Mouse (Mus musculus): ENCODE results near the gene Ift43. TPM values are rescaled to one million over a fixed set of nuclear protein-coding genes. Genes with fewer than 3 reads are reported as not detected.

Ift43 gene
- polyA plus RNA-seq, 1 experiment from 2014 or later: 81.3 TPM

DNA sequence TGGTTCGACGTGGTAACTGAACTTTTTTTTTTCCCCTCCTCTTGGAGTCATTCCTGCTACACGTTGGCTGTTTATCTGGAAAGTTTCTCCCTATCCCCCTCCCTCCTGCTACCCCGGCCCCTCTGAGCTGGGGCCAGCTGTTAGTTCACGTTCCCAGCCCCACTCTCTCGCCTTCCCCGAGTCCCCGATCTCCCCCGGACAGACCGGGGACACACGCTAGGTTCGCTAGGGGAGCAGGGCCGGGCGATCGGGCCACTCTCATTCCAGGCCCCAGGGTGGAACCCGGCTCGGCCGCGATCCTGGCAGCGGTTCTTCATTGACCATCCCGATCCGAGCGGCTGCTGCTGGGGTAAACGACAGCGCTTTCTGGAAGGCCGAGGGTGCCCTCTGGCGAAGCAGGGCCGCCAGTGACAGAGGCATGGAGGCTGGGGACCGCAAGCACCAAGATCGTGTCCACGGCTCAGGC, 3.1 kb upstream of the Ift43 start:
- Histone ChIP-seq H3K27ac (peak overlapping the region; percentile 99), H3K36me3 (peaks cover 12% of the 10 kb centered on the region), H3K4me1 (peaks cover 54% of the 10 kb centered on the region), H3K4me3 (peak overlapping the region; percentile 58), H3K27me3 (no peaks in the 10 kb centered on the region), H3K9me3 (no peaks in the 10 kb centered on the region), H3K4me2 (replicated peaks) (peak overlapping the region; percentile 97), H3K9ac (peak overlapping the region; percentile 80)
- ATAC-seq (ENCODE audit: low FRiP score, low read depth): peak; percentile 79
- WGBS: under 1% methylated on average over 31 of the region's 31 CpGs

DNA sequence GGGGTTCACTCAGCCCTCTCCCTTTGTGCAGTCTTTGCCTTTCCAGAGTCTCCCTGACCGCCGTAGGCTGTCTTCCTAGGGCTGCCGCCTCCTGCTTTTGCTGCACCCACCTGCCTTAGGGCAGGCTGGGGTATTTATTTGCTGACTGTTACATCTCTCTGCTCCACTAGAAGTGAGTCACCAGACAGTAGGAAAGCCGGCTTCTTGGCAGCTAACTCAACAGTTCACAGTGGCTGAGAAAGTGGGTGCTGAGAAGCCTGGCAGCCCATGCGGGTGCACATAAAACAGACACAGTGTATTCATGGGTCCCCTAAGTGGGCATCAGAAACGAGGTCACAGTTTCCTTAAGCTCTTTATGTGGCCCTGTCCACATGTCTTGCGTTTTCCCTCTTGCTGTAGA, 3.5 kb downstream of the Ift43 start:
- no peak overlapping the region for H3K4me3 ChIP-seq
- H3K9ac ChIP-seq: no peak overlapping the region
- H3K36me3 ChIP-seq: peaks cover 26% of the 10 kb centered on the region
- H3K4me1 ChIP-seq: peaks cover 9% of the 10 kb centered on the region
- H3K27ac ChIP-seq: no peak overlapping the region
- H3K9me3 ChIP-seq: no peaks in the 10 kb centered on the region
- H3K27me3 ChIP-seq: no peaks in the 10 kb centered on the region
- H3K4me2 ChIP-seq (replicated peaks): no peak overlapping the region
- ATAC-seq (ENCODE audit: low FRiP score, low read depth): no peak
- 82% methylated on average over 7 of the region's 7 CpGs for WGBS

DNA sequence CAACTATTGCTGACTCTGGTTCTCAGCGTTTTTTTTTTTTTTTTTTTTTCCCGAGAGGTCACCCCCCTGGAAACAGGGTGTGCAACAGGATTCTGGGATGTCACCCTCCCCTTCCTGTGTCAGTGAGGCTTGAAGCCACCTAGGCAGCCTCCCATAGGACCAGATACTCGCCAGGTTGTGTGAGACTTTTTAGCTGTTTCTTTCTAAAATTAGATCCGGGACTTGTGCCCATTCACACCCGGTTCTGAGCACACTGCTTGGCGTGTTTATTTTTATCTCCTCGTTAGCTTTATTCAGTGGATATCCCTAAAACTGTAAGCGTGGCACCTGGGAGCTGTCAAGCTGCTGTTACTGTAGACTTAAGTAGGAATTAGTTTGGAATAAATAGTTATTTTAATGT, 4.2 kb downstream of the Ift43 start:
- Histone ChIP-seq H3K9me3 (no peaks in the 10 kb centered on the region), H3K27me3 (no peaks in the 10 kb centered on the region), H3K4me1 (peaks cover 14% of the 10 kb centered on the region), H3K36me3 (peaks cover 26% of the 10 kb centered on the region), H3K9ac (no peak overlapping the region), H3K4me3 (no peak overlapping the region), H3K27ac (no peak overlapping the region), H3K4me2 (replicated peaks) (no peak overlapping the region)
- WGBS: 61% methylated on average over 8 of the region's 8 CpGs
- ATAC-seq (ENCODE audit: low FRiP score, low read depth): no peak

DNA sequence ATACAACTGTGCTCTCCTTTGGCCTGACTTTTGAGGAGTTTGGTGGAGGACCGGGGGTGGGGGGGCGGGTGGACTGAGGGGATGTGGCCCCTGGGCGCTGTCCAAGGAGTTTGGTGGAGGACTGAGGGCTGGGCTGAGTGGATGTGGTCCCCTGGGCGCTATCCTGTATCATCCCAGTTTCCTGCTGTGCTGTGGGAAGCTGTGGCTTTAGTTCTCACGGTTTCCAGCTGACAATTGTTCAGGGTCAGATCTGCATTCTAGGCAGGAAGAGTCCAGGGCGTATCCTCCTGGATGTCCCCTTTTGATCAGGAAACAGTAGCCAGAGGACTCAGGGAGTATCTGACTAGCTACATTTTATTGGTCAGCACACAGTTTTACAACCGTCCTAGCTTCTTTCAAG, 5.7 kb downstream of the Ift43 start:
- WGBS: 74% methylated on average over 7 of the region's 7 CpGs
- no peak for ATAC-seq (ENCODE audit: low FRiP score, low read depth)
- no peaks in the 10 kb centered on the region for H3K27me3 ChIP-seq

DNA sequence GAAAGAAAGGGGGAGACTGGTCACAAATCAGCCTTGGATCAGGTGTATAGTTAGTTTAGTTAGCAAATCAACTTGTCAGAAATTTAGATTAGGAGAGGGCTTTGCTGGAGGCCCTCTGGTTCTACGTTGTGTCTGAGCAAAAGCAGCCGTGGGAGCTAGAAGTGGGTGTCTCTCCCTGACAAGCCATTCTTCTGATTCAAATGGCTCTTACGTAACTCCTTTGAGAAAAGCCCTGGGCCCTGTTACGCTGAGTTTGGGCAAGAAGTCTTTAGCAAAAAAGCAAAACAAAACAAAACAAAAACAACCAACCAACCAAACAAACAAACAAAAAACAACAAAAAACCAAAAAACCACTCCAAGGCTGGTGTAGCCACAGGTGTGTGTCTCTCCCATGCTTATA, 8.4 kb downstream of the Ift43 start:
- ATAC-seq (ENCODE audit: low FRiP score, low read depth): no peak
- H3K4me2 ChIP-seq (replicated peaks): no peak overlapping the region

More for the DNA sequence above, 5.7 kb downstream of the Ift43 start:
- peaks cover 19% of the 10 kb centered on the region for H3K4me1 ChIP-seq
- H3K9me3 ChIP-seq: no peaks in the 10 kb centered on the region
- H3K4me2 ChIP-seq (replicated peaks): no peak overlapping the region
- H3K27ac ChIP-seq: no peak overlapping the region
- no peak overlapping the region for H3K9ac ChIP-seq
- peaks cover 32% of the 10 kb centered on the region for H3K36me3 ChIP-seq
- no peak overlapping the region for H3K4me3 ChIP-seq

DNA sequence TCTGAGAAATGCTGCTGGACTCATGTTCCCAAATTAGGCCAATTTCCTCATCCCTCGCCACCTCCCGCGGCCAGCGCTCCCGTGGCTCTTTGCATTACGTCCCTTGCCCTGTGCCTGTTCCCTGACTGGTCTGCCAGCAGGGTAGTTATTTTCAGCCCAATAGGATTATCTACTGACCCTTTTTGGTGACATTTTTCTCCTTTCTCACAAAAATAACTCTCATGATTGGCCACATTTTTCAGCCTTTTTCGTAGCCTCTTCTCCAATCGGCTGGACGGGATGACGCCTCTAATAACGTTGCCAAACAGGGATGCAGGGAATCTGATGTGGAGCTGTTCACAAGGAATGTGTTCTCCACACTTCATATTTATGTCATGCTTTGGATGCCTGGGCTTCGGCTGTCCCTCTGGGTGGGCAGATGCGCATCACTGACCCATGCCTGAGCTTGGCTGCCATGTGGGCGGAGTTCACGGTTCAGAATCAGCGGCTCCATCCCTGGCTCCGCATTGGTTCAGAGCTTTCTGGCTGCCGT, 9.3 kb downstream of the Ift43 start:
- H3K27me3 ChIP-seq: no peaks in the 10 kb centered on the region
- H3K4me3 ChIP-seq: no peak overlapping the region
- peaks cover 13% of the 10 kb centered on the region for H3K4me1 ChIP-seq
- 45% methylated on average over 18 of the region's 18 CpGs for WGBS
- peaks cover 21% of the 10 kb centered on the region for H3K36me3 ChIP-seq
- no peaks in the 10 kb centered on the region for H3K9me3 ChIP-seq
- H3K4me2 ChIP-seq (replicated peaks): peak overlapping the region; percentile 21; the same call in 1 of the 2 replicates
- no peak overlapping the region for H3K27ac ChIP-seq
- H3K9ac ChIP-seq: no peak overlapping the region
- peak; percentile 52 for ATAC-seq (ENCODE audit: low FRiP score, low read depth)

More for the DNA sequence above, 8.4 kb downstream of the Ift43 start:
- H3K9ac ChIP-seq: no peak overlapping the region
- H3K9me3 ChIP-seq: no peaks in the 10 kb centered on the region
- WGBS: 73% methylated on average over 4 of the region's 4 CpGs
- peaks cover 13% of the 10 kb centered on the region for H3K4me1 ChIP-seq
- peaks cover 23% of the 10 kb centered on the region for H3K36me3 ChIP-seq
- no peak overlapping the region for H3K4me3 ChIP-seq
- no peak overlapping the region for H3K27ac ChIP-seq
- H3K27me3 ChIP-seq: no peaks in the 10 kb centered on the region

DNA sequence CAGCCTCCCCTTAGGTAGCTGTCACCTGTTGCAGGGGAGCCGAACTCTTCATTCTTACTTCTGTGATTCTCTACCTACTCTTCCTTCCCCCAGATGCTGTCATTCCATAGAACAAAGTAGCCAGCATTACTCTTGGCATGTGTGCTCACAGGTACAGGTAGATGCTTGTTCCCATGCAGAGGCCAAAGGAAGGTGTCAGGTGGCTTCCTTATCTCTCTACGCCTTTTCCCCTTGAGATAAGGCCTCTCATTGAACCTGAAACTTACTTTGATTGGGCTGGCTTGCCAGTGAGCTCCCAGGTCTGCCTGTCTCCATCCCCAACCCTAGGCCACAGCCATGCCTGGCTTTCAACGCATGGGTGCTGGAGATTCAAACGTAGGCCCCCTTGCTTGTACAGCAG, 11.7 kb downstream of the Ift43 start:
- Histone ChIP-seq H3K9me3 (no peaks in the 10 kb centered on the region), H3K9ac (no peak overlapping the region), H3K4me2 (replicated peaks) (no peak overlapping the region), H3K4me3 (no peak overlapping the region), H3K4me1 (peaks cover 13% of the 10 kb centered on the region), H3K27ac (no peak overlapping the region), H3K27me3 (no peaks in the 10 kb centered on the region), H3K36me3 (peaks cover 17% of the 10 kb centered on the region)
- WGBS: 94% methylated on average over 4 of the region's 4 CpGs
- ATAC-seq (ENCODE audit: low FRiP score, low read depth): no peak

DNA sequence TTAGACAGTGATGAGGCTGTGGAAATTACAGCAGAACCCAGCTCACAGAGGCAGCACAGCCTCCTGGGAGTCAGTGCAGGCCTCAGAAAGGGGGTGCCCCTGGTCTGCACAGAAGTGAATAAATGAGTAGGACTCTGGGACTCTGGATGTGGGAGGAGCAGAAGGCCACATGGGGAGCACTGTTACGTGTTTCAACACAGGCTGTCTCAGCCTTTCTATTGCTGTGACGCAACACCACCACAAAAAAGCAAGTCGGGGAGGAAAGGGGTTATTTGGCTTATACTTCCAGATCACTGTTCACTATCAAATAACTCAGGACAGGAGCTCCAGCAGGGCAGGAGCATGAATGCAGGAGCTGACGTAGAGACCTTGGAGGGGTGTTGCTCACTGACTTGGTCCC, 13.5 kb downstream of the Ift43 start:
- Histone ChIP-seq H3K4me3 (no peak overlapping the region), H3K9me3 (no peaks in the 10 kb centered on the region), H3K27me3 (no peaks in the 10 kb centered on the region), H3K27ac (no peak overlapping the region), H3K4me1 (peaks cover 18% of the 10 kb centered on the region), H3K4me2 (replicated peaks) (no peak overlapping the region), H3K36me3 (peaks cover 13% of the 10 kb centered on the region), H3K9ac (no peak overlapping the region)
- WGBS: 91% methylated on average over 4 of the region's 4 CpGs
- ATAC-seq (ENCODE audit: low FRiP score, low read depth): no peak

DNA sequence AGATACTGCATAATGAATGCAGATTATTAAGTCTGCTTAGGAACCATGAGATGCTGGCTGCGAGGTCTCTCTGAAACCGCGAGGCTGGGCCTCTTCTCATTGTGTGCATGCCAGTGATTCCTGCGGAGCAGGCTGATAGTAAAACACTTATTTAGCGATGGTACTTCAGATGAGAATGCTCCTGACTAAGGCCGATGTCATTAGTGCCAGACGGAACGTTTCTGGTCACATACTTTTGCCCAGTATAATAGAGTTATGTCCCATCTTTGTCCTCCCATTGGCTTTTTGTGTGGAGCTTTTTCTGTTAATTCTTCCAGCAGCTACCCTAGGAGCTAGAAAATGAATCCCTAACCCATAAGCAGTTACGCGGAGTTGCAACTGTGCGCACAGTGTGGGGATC, 15.4 kb downstream of the Ift43 start:
- H3K27ac ChIP-seq: no peak overlapping the region
- H3K4me1 ChIP-seq: peaks cover 25% of the 10 kb centered on the region
- H3K36me3 ChIP-seq: peaks cover 6% of the 10 kb centered on the region; the same call in 1 of the 2 replicates
- no peaks in the 10 kb centered on the region for H3K27me3 ChIP-seq
- WGBS: 77% methylated on average over 11 of the region's 11 CpGs
- H3K9me3 ChIP-seq: no peaks in the 10 kb centered on the region
- ATAC-seq (ENCODE audit: low FRiP score, low read depth): no peak
- no peak overlapping the region for H3K4me2 ChIP-seq (replicated peaks)
- no peak overlapping the region for H3K4me3 ChIP-seq
- no peak overlapping the region for H3K9ac ChIP-seq

DNA sequence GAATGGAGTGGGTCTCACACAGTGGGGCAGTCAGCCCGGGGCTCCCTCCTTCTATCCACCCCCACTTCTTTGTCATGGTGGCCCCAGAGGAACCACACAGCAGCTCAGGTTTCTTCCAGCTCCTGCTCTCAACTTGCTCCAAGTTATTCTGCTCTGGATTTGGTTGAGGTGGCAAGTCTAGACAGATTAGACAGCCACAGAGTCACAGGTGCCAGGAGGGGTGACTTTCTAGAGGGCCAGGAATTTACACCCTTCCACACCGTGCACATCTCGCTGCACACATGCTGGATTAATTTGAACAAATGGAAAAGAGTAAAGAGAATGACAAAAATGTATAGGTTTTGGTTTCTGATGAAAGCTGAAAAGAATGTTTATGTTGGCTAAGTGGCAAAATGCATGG, 18.4 kb downstream of the Ift43 start:
- no peak for ATAC-seq (ENCODE audit: low FRiP score, low read depth)
- H3K9me3 ChIP-seq: no peaks in the 10 kb centered on the region
- H3K27me3 ChIP-seq: no peaks in the 10 kb centered on the region
- 47% methylated on average over 3 of the region's 3 CpGs for WGBS
- H3K27ac ChIP-seq: peak overlapping the region; percentile 22; the same call in 1 of the 2 replicates
- no peak overlapping the region for H3K4me3 ChIP-seq
- H3K9ac ChIP-seq: no peak overlapping the region
- H3K4me1 ChIP-seq: peaks cover 42% of the 10 kb centered on the region
- H3K36me3 ChIP-seq: peaks cover 6% of the 10 kb centered on the region; the same call in 1 of the 2 replicates
- no peak overlapping the region for H3K4me2 ChIP-seq (replicated peaks)

DNA sequence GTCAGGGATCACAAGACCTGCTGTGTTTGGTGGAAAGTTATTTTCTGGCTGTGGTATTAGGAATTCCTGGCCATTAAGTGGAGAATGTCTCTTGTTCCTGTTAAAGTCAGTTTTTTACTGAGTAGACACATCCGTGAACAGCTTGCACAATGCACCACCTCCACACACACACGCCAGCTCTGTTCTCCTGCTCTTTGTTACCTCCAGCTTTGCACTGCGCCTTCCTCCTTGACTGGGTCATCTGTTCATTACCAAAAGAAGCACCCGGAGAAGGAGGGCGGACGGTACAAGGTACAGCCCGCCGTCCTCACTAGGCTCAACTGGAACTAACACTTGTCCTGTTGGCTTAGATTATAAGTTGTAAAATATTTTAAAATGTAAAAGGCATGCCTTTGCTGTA, 20.3 kb downstream of the Ift43 start:
- H3K4me1 ChIP-seq: peaks cover 42% of the 10 kb centered on the region
- H3K4me2 ChIP-seq (replicated peaks): no peak overlapping the region
- no peaks in the 10 kb centered on the region for H3K27me3 ChIP-seq
- H3K36me3 ChIP-seq: no peaks in the 10 kb centered on the region
- no peak overlapping the region for H3K4me3 ChIP-seq
- no peaks in the 10 kb centered on the region for H3K9me3 ChIP-seq
- peak overlapping the region; percentile 65; the same call in 1 of the 2 replicates for H3K27ac ChIP-seq
- no peak overlapping the region for H3K9ac ChIP-seq
- ATAC-seq (ENCODE audit: low FRiP score, low read depth): peak; percentile 49
- WGBS: 69% methylated on average over 8 of the region's 8 CpGs

DNA sequence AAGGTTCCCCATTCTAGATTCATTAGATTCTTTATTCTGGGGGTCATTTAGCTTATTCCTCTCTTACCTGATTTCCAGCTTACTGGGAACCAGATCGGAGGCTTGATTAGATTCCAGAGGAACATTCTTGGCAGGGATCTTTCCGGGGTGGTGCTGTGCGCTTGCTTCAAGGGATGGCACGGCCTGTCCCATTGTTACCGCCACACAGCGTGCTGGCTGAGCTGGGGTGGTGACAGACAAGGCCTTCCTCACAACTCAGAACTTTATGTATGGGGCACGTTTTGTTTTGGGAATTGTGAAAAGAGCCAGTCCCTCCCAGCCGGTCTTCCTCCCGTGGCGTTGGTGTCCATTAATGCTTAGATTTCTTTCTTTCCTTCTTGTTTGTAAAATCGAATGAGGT, 21.1 kb downstream of the Ift43 start:
- no peak for ATAC-seq (ENCODE audit: low FRiP score, low read depth)
- H3K4me2 ChIP-seq (replicated peaks): no peak overlapping the region
- WGBS: 86% methylated on average over 11 of the region's 11 CpGs

DNA sequence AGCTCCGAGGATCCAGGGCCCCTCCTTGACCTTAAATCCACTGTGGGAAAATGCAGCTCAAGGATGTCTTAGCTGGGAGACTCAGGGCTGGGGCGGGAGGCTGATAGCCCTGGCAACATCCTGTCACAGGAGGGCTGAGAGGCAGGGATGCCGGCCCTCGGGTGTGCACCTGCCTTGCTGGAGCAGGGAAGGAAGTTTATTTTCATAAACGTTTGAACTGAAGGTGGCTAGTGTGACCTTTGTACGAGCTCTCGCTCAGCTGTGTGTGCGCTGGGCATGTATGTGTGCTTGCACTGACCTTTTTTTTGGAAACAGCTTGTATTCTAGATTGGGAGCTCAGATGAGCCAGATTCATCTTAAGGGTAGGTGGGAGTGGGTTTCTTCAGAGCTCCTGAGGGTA, 21.5 kb downstream of the Ift43 start:
- 63% methylated on average over 8 of the region's 8 CpGs for WGBS
- Histone ChIP-seq H3K4me1 (peaks cover 42% of the 10 kb centered on the region), H3K27ac (no peak overlapping the region; the same call in 1 of the 2 replicates), H3K36me3 (peaks cover 4% of the 10 kb centered on the region; the same call in 1 of the 2 replicates), H3K9ac (no peak overlapping the region), H3K4me2 (replicated peaks) (no peak overlapping the region), H3K9me3 (no peaks in the 10 kb centered on the region), H3K27me3 (no peaks in the 10 kb centered on the region), H3K4me3 (no peak overlapping the region)
- ATAC-seq (ENCODE audit: low FRiP score, low read depth): no peak

More for the DNA sequence above, 21.1 kb downstream of the Ift43 start:
- Histone ChIP-seq H3K9ac (no peak overlapping the region), H3K27me3 (no peaks in the 10 kb centered on the region), H3K27ac (no peak overlapping the region), H3K9me3 (no peaks in the 10 kb centered on the region), H3K36me3 (peaks cover 1% of the 10 kb centered on the region; the same call in 1 of the 2 replicates), H3K4me3 (no peak overlapping the region), H3K4me1 (peaks cover 42% of the 10 kb centered on the region)
